Mouse (Mus musculus) bone marrow, adult 2 months (tissue): ENCODE measurements around the gene Acadl.

ENCODE experiments used
- CTCF ChIP-seq: fragments of 200-500 bp; IDR thresholded peaks from 2 replicates; pipeline ENCODE4 v1.5.1; 2011; ENCODE audit warnings: low read length, control low read depth; ENCODE audit not compliant: control insufficient read depth, insufficient read depth
- POLR2A ChIP-seq: fragments of 200-500 bp; IDR thresholded peaks from 2 replicates; pipeline ENCODE4 v1.6.1; 2011; ENCODE audit warnings: low read depth, mild to moderate bottlenecking, control low read depth, low read length, borderline replicate concordance; ENCODE audit not compliant: control insufficient read depth

GRCm38 (mm10) chr1:66895837-66896118 lies 32.7 kb upstream of the Acadl start:
- TF ChIP-seq POLR2A = no peak
- no peak for TF ChIP-seq CTCF
